Mouse (Mus musculus): ENCODE results near the gene Zbtb32. TPM values are rescaled to one million over a fixed set of nuclear protein-coding genes. Genes with fewer than 3 reads are reported as not detected.

Zbtb32 gene
- total and polyA plus RNA-seq, 2 experiments from 2014 or later: 0.22 TPM; not detected in 1

- DNase-seq (ENCODE audit: low spot score): peak; percentile 37
- no peak for ATAC-seq (ENCODE audit: low FRiP score)
Observed at GRCm38 (mm10) chr7:30607706-30608309, 9.1 kb upstream of the Zbtb32 start.

GRCm38 (mm10) chr7:30604944-30605343 is 6.2 kb upstream of the Zbtb32 start:
- Histone ChIP-seq H3K9me3 (ENCODE audit: low read length) (no peaks in the 10 kb centered on the region), H3K9ac (replicated peaks; ENCODE audit: low read length, poor library complexity, severe bottlenecking) (no peak overlapping the region), H3K27ac (ENCODE audit: low read depth, low read length) (no peak overlapping the region), H3K4me3 (ENCODE audit: low read depth, low read length) (no peak overlapping the region), H3K36me3 (ENCODE audit: insufficient read depth, low read length) (no peaks in the 10 kb centered on the region), H3K4me2 (ENCODE audit: low read depth, low read length, poor library complexity, severe bottlenecking) (no peak overlapping the region), H3K27me3 (ENCODE audit: insufficient read depth, low read length) (no peaks in the 10 kb centered on the region), H3K4me1 (ENCODE audit: insufficient read depth, low read length) (no peaks in the 10 kb centered on the region)
- ATAC-seq (ENCODE audit: low FRiP score) (no peak), DNase-seq (ENCODE audit: low spot score) (no peak)
- TF ChIP-seq CTCF (IDR thresholded peaks at IDR 0.05): no peak
- 89% methylated on average over 8 of the region's 8 CpGs for WGBS

More at GRCm38 (mm10) chr7:30607706-30608309, 9.1 kb upstream of the Zbtb32 start:
- Histone ChIP-seq H3K27ac (ENCODE audit: low read depth, low read length) (no peak overlapping the region), H3K4me3 (ENCODE audit: low read depth, low read length) (no peak overlapping the region), H3K36me3 (ENCODE audit: insufficient read depth, low read length) (no peaks in the 10 kb centered on the region), H3K9me3 (ENCODE audit: low read length) (no peaks in the 10 kb centered on the region), H3K27me3 (ENCODE audit: insufficient read depth, low read length) (no peaks in the 10 kb centered on the region), H3K4me1 (ENCODE audit: insufficient read depth, low read length) (no peaks in the 10 kb centered on the region), H3K4me2 (ENCODE audit: low read depth, low read length, poor library complexity, severe bottlenecking) (no peak overlapping the region), H3K9ac (replicated peaks; ENCODE audit: low read length, poor library complexity, severe bottlenecking) (no peak overlapping the region)
- peak; percentile 64 for TF ChIP-seq CTCF (IDR thresholded peaks at IDR 0.05)
- 28% methylated on average over 8 of the region's 8 CpGs for WGBS

- 60% methylated on average over 8 of the region's 8 CpGs for WGBS
- DNase-seq (ENCODE audit: low spot score): no peak
- no peak for ATAC-seq (ENCODE audit: low FRiP score)
- TF ChIP-seq CTCF (IDR thresholded peaks at IDR 0.05): no peak
- no peak overlapping the region for H3K4me2 ChIP-seq (ENCODE audit: low read depth, low read length, poor library complexity, severe bottlenecking)
- H3K4me1 ChIP-seq (ENCODE audit: insufficient read depth, low read length): no peaks in the 10 kb centered on the region
- H3K36me3 ChIP-seq (ENCODE audit: insufficient read depth, low read length): no peaks in the 10 kb centered on the region
- H3K27me3 ChIP-seq (ENCODE audit: insufficient read depth, low read length): no peaks in the 10 kb centered on the region
- no peak overlapping the region for H3K27ac ChIP-seq (ENCODE audit: low read depth, low read length)
- no peak overlapping the region for H3K9ac ChIP-seq (replicated peaks; ENCODE audit: low read length, poor library complexity, severe bottlenecking)
- no peaks in the 10 kb centered on the region for H3K9me3 ChIP-seq (ENCODE audit: low read length)
- H3K4me3 ChIP-seq (ENCODE audit: low read depth, low read length): no peak overlapping the region
Observed at GRCm38 (mm10) chr7:30604424-30604823, 5.7 kb upstream of the Zbtb32 start.

- no peaks in the 10 kb centered on the region for H3K4me1 ChIP-seq (ENCODE audit: insufficient read depth, low read length)
- no peak overlapping the region for H3K4me2 ChIP-seq (ENCODE audit: low read depth, low read length, poor library complexity, severe bottlenecking)
- no peaks in the 10 kb centered on the region for H3K36me3 ChIP-seq (ENCODE audit: insufficient read depth, low read length)
- H3K9ac ChIP-seq (replicated peaks; ENCODE audit: low read length, poor library complexity, severe bottlenecking): no peak overlapping the region
- TF ChIP-seq CTCF (IDR thresholded peaks at IDR 0.05): no peak
- no peak overlapping the region for H3K4me3 ChIP-seq (ENCODE audit: low read depth, low read length)
- no peaks in the 10 kb centered on the region for H3K9me3 ChIP-seq (ENCODE audit: low read length)
- DNase-seq (ENCODE audit: low spot score) (no peak), ATAC-seq (ENCODE audit: low FRiP score) (no peak)
- H3K27ac ChIP-seq (ENCODE audit: low read depth, low read length): no peak overlapping the region
- no peaks in the 10 kb centered on the region for H3K27me3 ChIP-seq (ENCODE audit: insufficient read depth, low read length)
- WGBS: 67% methylated on average over 3 of the region's 3 CpGs
Observed at GRCm38 (mm10) chr7:30602583-30602982, 3.9 kb upstream of the Zbtb32 start.

GRCm38 (mm10) chr7:30600651-30601050 is 1.9 kb upstream of the Zbtb32 start:
- Histone ChIP-seq H3K9me3 (ENCODE audit: low read length) (no peaks in the 10 kb centered on the region), H3K9ac (replicated peaks; ENCODE audit: low read length, poor library complexity, severe bottlenecking) (no peak overlapping the region), H3K4me3 (ENCODE audit: low read depth, low read length) (no peak overlapping the region), H3K4me1 (ENCODE audit: insufficient read depth, low read length) (no peaks in the 10 kb centered on the region), H3K27me3 (ENCODE audit: insufficient read depth, low read length) (no peaks in the 10 kb centered on the region), H3K4me2 (ENCODE audit: low read depth, low read length, poor library complexity, severe bottlenecking) (no peak overlapping the region), H3K36me3 (ENCODE audit: insufficient read depth, low read length) (no peaks in the 10 kb centered on the region), H3K27ac (ENCODE audit: low read depth, low read length) (no peak overlapping the region)
- DNase-seq (ENCODE audit: low spot score): no peak
- no peak for TF ChIP-seq CTCF (IDR thresholded peaks at IDR 0.05)
- ATAC-seq (ENCODE audit: low FRiP score): no peak
- WGBS: 72% methylated on average over 7 of the region's 7 CpGs

- no peak overlapping the region for H3K27ac ChIP-seq (ENCODE audit: low read depth, low read length)
- H3K36me3 ChIP-seq (ENCODE audit: insufficient read depth, low read length): no peaks in the 10 kb centered on the region
- 0 out of 2 replicates have a peak overlapping the region, but pooled peaks have one; percentile 5 for H3K4me3 ChIP-seq (ENCODE audit: low read depth, low read length)
- WGBS: 1% methylated on average over 16 of the region's 16 CpGs
- no peaks in the 10 kb centered on the region for H3K4me1 ChIP-seq (ENCODE audit: insufficient read depth, low read length)
- no peak overlapping the region for H3K9ac ChIP-seq (replicated peaks; ENCODE audit: low read length, poor library complexity, severe bottlenecking)
- peak; percentile 96 for DNase-seq (ENCODE audit: low spot score)
- no peak for TF ChIP-seq CTCF (IDR thresholded peaks at IDR 0.05)
- peak overlapping the region; percentile 29 for H3K4me2 ChIP-seq (ENCODE audit: low read depth, low read length, poor library complexity, severe bottlenecking)
- ATAC-seq (ENCODE audit: low FRiP score): peak; percentile 97
- no peaks in the 10 kb centered on the region for H3K27me3 ChIP-seq (ENCODE audit: insufficient read depth, low read length)
- no peaks in the 10 kb centered on the region for H3K9me3 ChIP-seq (ENCODE audit: low read length)
Observed at GRCm38 (mm10) chr7:30599933-30600353, 1.2 kb upstream of the Zbtb32 start.
